18 mouse cellular contexts compared by ENCODE assay signal in genomic region chr3:118852711-118853110, GRCm38 (mm10).
"Had no signal": no experiment of that assay in that cellular context is flagged by ENCODE, and none has a peak within 500 bp of the region (broad histone marks: within the 10 kb centered on the region; RNA-seq: fewer than 3 reads in every experiment).

No protein-coding gene starts in this region.

- H3K4me3 ChIP-seq: midbrain, embryonic 10.5 days; midbrain, embryonic 12.5 days; myocyte; neural tube, embryonic 13.5 days; neural tube, embryonic 15.5 days had no signal

- H3K9me3 ChIP-seq: midbrain, embryonic 10.5 days; midbrain, embryonic 12.5 days; neural tube, embryonic 13.5 days; neural tube, embryonic 15.5 days had no signal

- H3K9ac ChIP-seq: lung, embryonic 14.5 days; midbrain, embryonic 12.5 days; neural tube, embryonic 13.5 days; neural tube, embryonic 15.5 days had no signal

- H3K4me1 ChIP-seq: neural tube, embryonic 13.5 days; neural tube, embryonic 15.5 days had no signal

- H3K27me3 ChIP-seq: midbrain, embryonic 12.5 days; neural tube, embryonic 13.5 days; neural tube, embryonic 15.5 days had no signal

- H3K4me2 ChIP-seq: lung, embryonic 14.5 days; midbrain, embryonic 12.5 days; neural tube, embryonic 13.5 days; neural tube, embryonic 15.5 days had no signal

- DNase-seq: lung, embryonic 14.5 days; lung, postnatal 10 days; lung, postnatal 4 days; midbrain, embryonic 14.5 days; retina, postnatal 1 day; right cerebral cortex, adult 18-20 months; right cerebral cortex, postnatal 25 days; right cerebral cortex, postnatal 4 days; spleen, adult 18-20 months; thymus, adult 18-20 months; thymus, postnatal 14 days; thymus, postnatal 36 days had no signal

- H3K27ac ChIP-seq: midbrain, embryonic 10.5 days; midbrain, embryonic 12.5 days; neural tube, embryonic 13.5 days; neural tube, embryonic 15.5 days had no signal

- H3K36me3 ChIP-seq: midbrain, embryonic 10.5 days; midbrain, embryonic 12.5 days; neural tube, embryonic 13.5 days; neural tube, embryonic 15.5 days had no signal

- ATAC-seq: midbrain, embryonic 16.5 days had no signal
